Mouse (Mus musculus) kidney, embryonic 14.5 days (tissue): ENCODE measurements around the gene Man2a1. TPM values are rescaled to one million over a fixed set of nuclear protein-coding genes. Genes with fewer than 3 reads are reported as not detected.

Experiments
- ATAC-seq: fragments of 200-750 bp; cut with Nextera tagmentation; 2 replicates; pipeline ENCODE4 v1.8.0; 2017; ENCODE audit warnings: moderate number of reproducible peaks, mild to moderate bottlenecking, moderate TSS enrichment, moderate library complexity; ENCODE audit not compliant: low FRiP score, low TSS enrichment
- H3K27ac ChIP-seq: fragments of 300-500 bp; sonication (generic); 2 replicates; pipeline ENCODE4 v1.5.1; 2014; ENCODE audit warnings: low read depth, mild to moderate bottlenecking, low read length, moderate library complexity, mixed read lengths
- H3K27me3 ChIP-seq: fragments of 300-500 bp; sonication (generic); 2 replicates; pipeline ENCODE4 v1.6.1; 2014; ENCODE audit warnings: mild to moderate bottlenecking, low read length; ENCODE audit not compliant: control insufficient read depth, insufficient read depth
- H3K36me3 ChIP-seq: fragments of 300-500 bp; sonication (generic); 2 replicates; pipeline ENCODE4 v1.6.1; 2014; ENCODE audit warnings: low read length, mixed read lengths; ENCODE audit not compliant: control insufficient read depth, insufficient read depth
- H3K4me1 ChIP-seq: fragments of 300-500 bp; sonication (generic); 2 replicates; pipeline ENCODE4 v1.6.1; 2014; ENCODE audit warnings: low read length, mixed read lengths; ENCODE audit not compliant: control insufficient read depth, insufficient read depth
- H3K4me2 ChIP-seq: fragments of 300-500 bp; sonication (generic); replicated peaks from 2 replicates; pipeline ENCODE4 v1.6.1; 2014; ENCODE audit warnings: low read depth, mild to moderate bottlenecking, low read length
- H3K4me3 ChIP-seq: fragments of 300-500 bp; sonication (generic); 2 replicates; pipeline ENCODE4 v1.5.1; 2014; ENCODE audit warnings: mild to moderate bottlenecking, low read length
- H3K9ac ChIP-seq: fragments of 300-500 bp; sonication (generic); 2 replicates; pipeline ENCODE4 v1.6.1; 2014; ENCODE audit warnings: low read depth, mild to moderate bottlenecking, low read length, moderate library complexity
- H3K9me3 ChIP-seq: fragments of 300-500 bp; sonication (generic); 2 replicates; pipeline ENCODE4 v1.6.1; 2016; ENCODE audit warnings: low read length; ENCODE audit not compliant: control insufficient read depth
- WGBS: fragments of 180-500 bp; shearing (Covaris S2); extraction: QIAGEN DNeasy Blood & Tissue Kit; methylation state at CpG from one replicate; pipeline ENCODE4 v1.1.7; 2014; 5-methylcytosine and 5-hydroxymethylcytosine counted together
- polyA plus RNA-seq: library from polyadenylated mRNA; unstranded; fragments of >200 nt; fragmentation: Nextera tagmentation; extraction: Ambion mirVana; gene quantifications from 2 replicates; pipeline ENCODE4 v1.2.1, GENCODE M21; 2014

Man2a1 gene
- polyA plus RNA-seq, 1 experiment from 2014 or later, result 12.5 TPM

GRCm38 (mm10) chr17:64723162-64723561 is 122.6 kb downstream of the Man2a1 start:
- WGBS, result 48% methylated on average over 1 of the region's 1 CpGs
- Histone ChIP-seq H3K27ac (no peak overlapping the region), H3K4me2 (no peak overlapping the region)

GRCm38 (mm10) chr17:64725214-64725613 is 124.7 kb downstream of the Man2a1 start:
- no peak for ATAC-seq
- Histone ChIP-seq H3K27ac (no peak overlapping the region), H3K27me3 (no peaks in the 10 kb centered on the region), H3K4me2 (no peak overlapping the region), H3K36me3 (peaks cover 4% of the 10 kb centered on the region; the same call in 1 of the 2 replicates), H3K4me1 (no peaks in the 10 kb centered on the region), H3K4me3 (no peak overlapping the region), H3K9me3 (no peaks in the 10 kb centered on the region), H3K9ac (no peak overlapping the region)
- WGBS, result 95% methylated on average over 3 of the region's 3 CpGs

More at GRCm38 (mm10) chr17:64723162-64723561, 122.6 kb downstream of the Man2a1 start:
- no peak overlapping the region for H3K9ac ChIP-seq
- H3K4me1 ChIP-seq, result no peaks in the 10 kb centered on the region
- no peaks in the 10 kb centered on the region for H3K27me3 ChIP-seq
- H3K9me3 ChIP-seq, result no peaks in the 10 kb centered on the region
- no peaks in the 10 kb centered on the region; the same call in 1 of the 2 replicates for H3K36me3 ChIP-seq
- H3K4me3 ChIP-seq, result no peak overlapping the region
- no peak for ATAC-seq

- no peak overlapping the region for H3K4me2 ChIP-seq
- no peaks in the 10 kb centered on the region for H3K27me3 ChIP-seq
- no peaks in the 10 kb centered on the region for H3K4me1 ChIP-seq
- WGBS, result 94% methylated on average over 7 of the region's 7 CpGs
- H3K27ac ChIP-seq, result no peak overlapping the region
- peaks cover 4% of the 10 kb centered on the region; the same call in 1 of the 2 replicates for H3K36me3 ChIP-seq
- no peak overlapping the region for H3K9ac ChIP-seq
- H3K9me3 ChIP-seq, result no peaks in the 10 kb centered on the region
- H3K4me3 ChIP-seq, result no peak overlapping the region
- no peak for ATAC-seq
These were observed 125.5 kb downstream of the Man2a1 start for GRCm38 (mm10) chr17:64726032-64726431.

- no peaks in the 10 kb centered on the region for H3K4me1 ChIP-seq
- 68% methylated on average over 4 of the region's 4 CpGs for WGBS
These were observed 135.0 kb downstream of the Man2a1 start for GRCm38 (mm10) chr17:64735492-64735891.

GRCm38 (mm10) chr17:64737918-64738317 is 137.4 kb downstream of the Man2a1 start:
- Histone ChIP-seq H3K4me1 (peaks cover 7% of the 10 kb centered on the region), H3K4me3 (no peak overlapping the region), H3K9me3 (no peaks in the 10 kb centered on the region), H3K4me2 (no peak overlapping the region), H3K27ac (no peak overlapping the region), H3K9ac (no peak overlapping the region), H3K36me3 (peaks cover 12% of the 10 kb centered on the region), H3K27me3 (no peaks in the 10 kb centered on the region)
- 67% methylated on average over 1 of the region's 1 CpGs for WGBS
- peak; percentile 69; the same call in 1 of the 2 replicates for ATAC-seq

More at GRCm38 (mm10) chr17:64735492-64735891, 135.0 kb downstream of the Man2a1 start:
- Histone ChIP-seq H3K9ac (no peak overlapping the region), H3K27ac (no peak overlapping the region), H3K4me2 (no peak overlapping the region), H3K9me3 (no peaks in the 10 kb centered on the region), H3K4me3 (no peak overlapping the region), H3K27me3 (no peaks in the 10 kb centered on the region), H3K36me3 (peaks cover 12% of the 10 kb centered on the region)
- ATAC-seq, result no peak

- H3K9me3 ChIP-seq, result no peaks in the 10 kb centered on the region
- no peaks in the 10 kb centered on the region for H3K27me3 ChIP-seq
- H3K27ac ChIP-seq, result no peak overlapping the region
- 94% methylated on average over 6 of the region's 6 CpGs for WGBS
- H3K4me1 ChIP-seq, result peaks cover 7% of the 10 kb centered on the region
- no peak overlapping the region for H3K4me3 ChIP-seq
- peaks cover 8% of the 10 kb centered on the region; the same call in 1 of the 2 replicates for H3K36me3 ChIP-seq
- ATAC-seq, result no peak
- no peak overlapping the region for H3K4me2 ChIP-seq
- H3K9ac ChIP-seq, result no peak overlapping the region
These were observed 138.6 kb downstream of the Man2a1 start for GRCm38 (mm10) chr17:64739129-64739528.

- Histone ChIP-seq H3K4me3 (no peak overlapping the region), H3K4me2 (no peak overlapping the region)
- peak; percentile 70; the same call in 1 of the 2 replicates for ATAC-seq
These were observed 142.4 kb downstream of the Man2a1 start for GRCm38 (mm10) chr17:64742715-64743605.

GRCm38 (mm10) chr17:64743606-64744300 is 143.2 kb downstream of the Man2a1 start:
- ATAC-seq, result no peak
- H3K4me1 ChIP-seq, result peaks cover 7% of the 10 kb centered on the region
- H3K9me3 ChIP-seq, result 0 out of 2 replicates have a peak, but pooled peaks cover 3% of the 10 kb centered on the region
- no peak overlapping the region for H3K9ac ChIP-seq
- WGBS, result 71% methylated on average over 13 of the region's 13 CpGs
- no peak overlapping the region for H3K4me2 ChIP-seq
- peaks cover 10% of the 10 kb centered on the region; the same call in 1 of the 2 replicates for H3K36me3 ChIP-seq
- no peak overlapping the region for H3K27ac ChIP-seq
- H3K4me3 ChIP-seq, result no peak overlapping the region
- H3K27me3 ChIP-seq, result no peaks in the 10 kb centered on the region

More at GRCm38 (mm10) chr17:64742715-64743605, 142.4 kb downstream of the Man2a1 start:
- Histone ChIP-seq H3K27me3 (no peaks in the 10 kb centered on the region), H3K9ac (no peak overlapping the region), H3K36me3 (peaks cover 12% of the 10 kb centered on the region; the same call in 1 of the 2 replicates), H3K27ac (no peak overlapping the region), H3K9me3 (0 out of 2 replicates have a peak, but pooled peaks cover 3% of the 10 kb centered on the region), H3K4me1 (peaks cover 7% of the 10 kb centered on the region)
- 39% methylated on average over 6 of the region's 6 CpGs for WGBS
